Mouse (Mus musculus) central nervous system, embryonic 11.5 days (tissue): Measurements from ENCODE around the gene 0610009B22Rik. TPM values are rescaled to one million over a fixed set of nuclear protein-coding genes. Genes with fewer than 3 reads are reported as not detected.

ENCODE experiments used
- polyA plus RNA-seq: library from polyadenylated mRNA; depleted of rRNA; stranded (reverse); fragments of >200 nt; gene quantifications from 2 replicates; pipeline ENCODE4 v1.2.3, GENCODE M21; 2012; rRNA removed

Gene 0610009B22Rik
- polyA plus RNA-seq, result 23.7 and 51.7 TPM in 2 replicates

GRCm38 (mm10) chr11:51688330-51689328, at the start of gene 0610009B22Rik:
TSS of gene 0610009B22Rik (minus strand) at chr11:51688874.

GRCm38 (mm10) chr11:51650691-51651515, 37.8 kb downstream of the 0610009B22Rik start, which contains the start of the genes N4bp3 and D930048N14Rik:
TSS of gene N4bp3 (minus strand) at chr11:51650842.
TSS of gene D930048N14Rik (plus strand) at chr11:51650954.

GRCm38 (mm10) chr11:51635525-51636322, 53.0 kb downstream of the 0610009B22Rik start, which contains the start of gene Rmnd5b:
TSS of gene Rmnd5b (minus strand) at chr11:51635896.

Other genes starting within 250 kb of the 0610009B22Rik start
- 7.2 and 10.1 TPM in 2 replicates for gene Phykpl, start 104.1 kb downstream of the 0610009B22Rik start, polyA plus RNA-seq
- 737 and 915 TPM in 2 replicates for gene Hnrnpab, start 82.0 kb downstream of the 0610009B22Rik start, polyA plus RNA-seq
- gene Nhp2, start 69.1 kb downstream of the 0610009B22Rik start, polyA plus RNA-seq, result 123 and 142 TPM in 2 replicates
- 31.3 and 35.2 TPM in 2 replicates for gene Rmnd5b, start 53.0 kb downstream of the 0610009B22Rik start, polyA plus RNA-seq
- gene N4bp3, start 38.0 kb downstream of the 0610009B22Rik start, polyA plus RNA-seq, result 7.5 and 8.3 TPM in 2 replicates
- gene D930048N14Rik, start 37.9 kb downstream of the 0610009B22Rik start, polyA plus RNA-seq, result 1.2 and 3.3 TPM in 2 replicates
- 5.7 and 10.7 TPM in 2 replicates for gene Sec24a, start 74.8 kb upstream of the 0610009B22Rik start, polyA plus RNA-seq
- 40.0 and 64.0 TPM in 2 replicates for gene Sar1b, start 74.8 kb upstream of the 0610009B22Rik start, polyA plus RNA-seq
- gene Jade2, start 168.8 kb upstream of the 0610009B22Rik start, polyA plus RNA-seq, result 0.84 and 1.3 TPM in 2 replicates